Mouse (Mus musculus): ENCODE data around the gene Rnf157. TPM values are rescaled to one million over a fixed set of nuclear protein-coding genes. Genes with fewer than 3 reads are reported as not detected.
A peak's percentile ranks its signal among the peaks of the same experiment; 100 is the strongest.

Rnf157 gene
- total and polyA plus RNA-seq, 3 experiments: 8.7 to 39.3 (median 10.9) TPM

GRCm38 (mm10) chr11:116416196-116416943, 3.5 kb upstream of the Rnf157 start:
- Histone ChIP-seq H3K36me3 (replicated peaks in 1 of 2; ENCODE audit: control insufficient read depth in 1 of 2, insufficient read depth in 1 of 2, low read length in 1 of 2) (peaks cover 0 to 3% of the 10 kb centered on the region in 2 experiments), H3K79me2 (replicated peaks; ENCODE audit: control insufficient read depth, extremely low read depth, insufficient read depth, poor library complexity, severe bottlenecking) (peaks cover 34% of the 10 kb centered on the region), H3K9me3 (replicated peaks; ENCODE audit: low read length) (no peaks in the 10 kb centered on the region), H3K4me1 (ENCODE audit: control insufficient read depth in 1 of 2, insufficient read depth in 2 of 2) (peaks cover 49 to 82% of the 10 kb centered on the region in 2 experiments), H3K27ac (ENCODE audit: insufficient read depth, low read depth) (peak overlapping the region; percentile 99), H3K9ac (ENCODE audit: insufficient read depth, low read depth) (no peak overlapping the region), H3K27me3 (replicated peaks) (no peaks in the 10 kb centered on the region), H3K4me3 (replicated peaks in 1 of 3; ENCODE audit: low read depth in 2 of 3, low read length in 2 of 3, poor library complexity in 1 of 3) (no peak overlapping the region), H3K4me2 (ENCODE audit: insufficient read depth, low read depth, poor library complexity, severe bottlenecking) (no peak overlapping the region)
- dilution Hi-C loops (cut with MboI; ENCODE audit: extremely low pct_ligation_motif_present, extremely low pct_unique_long_range_greater_than_20kb, low sequenced_read_pairs) (no loop called here), in situ Hi-C loops (cut with MboI; ENCODE audit: low pct_ligation_motif_present, low pct_unique_long_range_greater_than_20kb, low sequenced_read_pairs) (loop anchor here (25.0 kb wide), 1 partner anchor 779 kb away; the partner anchor contains the start of gene Slc25a19)
- TF ChIP-seq CHD1 (IDR thresholded peaks at IDR 0.05; ENCODE audit: low read depth, low read length) (peak; percentile 33; the same call in 1 of the 2 replicates), ETS1 (conservative IDR thresholded peaks at IDR 0.05; ENCODE audit: low read depth, low read length) (0 out of 2 replicates have a peak, but pooled peaks have one; percentile 9), ZKSCAN1 (IDR thresholded peaks at IDR 0.05; ENCODE audit: borderline replicate concordance, low read depth, low read length) (no peak), EP300 (IDR thresholded peaks at IDR 0.05; ENCODE audit: low read length) (peak; percentile 14; the same call in 1 of the 2 replicates), MAZ (IDR thresholded peaks at IDR 0.05; ENCODE audit: low read depth, low read length) (0 out of 2 replicates have a peak, but pooled peaks have one; percentile 51), IRF4 (IDR thresholded peaks at IDR 0.05; ENCODE audit: low read depth, low read length) (no peak)
- DNase-seq (ENCODE audit: extremely low read depth): no peak

GRCm38 (mm10) chr11:116413631-116414022, 795 bp upstream of the Rnf157 start:
- DNase-seq (ENCODE audit: extremely low read depth): no peak
- no peaks in the 10 kb centered on the region for H3K9me3 ChIP-seq (replicated peaks; ENCODE audit: low read length)
- peak overlapping the region; percentile 99 for H3K9ac ChIP-seq (ENCODE audit: insufficient read depth, low read depth)
- peaks cover 47% of the 10 kb centered on the region for H3K79me2 ChIP-seq (replicated peaks; ENCODE audit: control insufficient read depth, extremely low read depth, insufficient read depth, poor library complexity, severe bottlenecking)
- H3K4me2 ChIP-seq (ENCODE audit: insufficient read depth, low read depth, poor library complexity, severe bottlenecking): peak overlapping the region; percentile 49
- peaks cover 37 to 78% of the 10 kb centered on the region in 2 experiments for H3K4me1 ChIP-seq (ENCODE audit: control insufficient read depth in 1 of 2, insufficient read depth in 2 of 2)
- dilution Hi-C loops (cut with MboI; ENCODE audit: extremely low pct_ligation_motif_present, extremely low pct_unique_long_range_greater_than_20kb, low sequenced_read_pairs): no loop called here
- H3K36me3 ChIP-seq (replicated peaks in 1 of 2; ENCODE audit: control insufficient read depth in 1 of 2, insufficient read depth in 1 of 2, low read length in 1 of 2): peaks cover 6 to 8% of the 10 kb centered on the region in 2 experiments
- peak overlapping the region; percentile 93 for H3K27ac ChIP-seq (ENCODE audit: insufficient read depth, low read depth)
- in situ Hi-C loops (cut with MboI; ENCODE audit: low pct_ligation_motif_present, low pct_unique_long_range_greater_than_20kb, low sequenced_read_pairs): loop anchor here (25.0 kb wide), 1 partner anchor 776 kb away; the partner anchor contains the start of gene Slc25a19
- H3K4me3 ChIP-seq (replicated peaks in 1 of 3; ENCODE audit: low read depth in 2 of 3, low read length in 2 of 3, poor library complexity in 1 of 3): peak overlapping the region in 2 of 3 experiments; percentile 81 to 99
- no peaks in the 10 kb centered on the region for H3K27me3 ChIP-seq (replicated peaks)
- TF ChIP-seq TBP (conservative IDR thresholded peaks at IDR 0.05; ENCODE audit: low read depth, low read length): no peak
- TF ChIP-seq RCOR1 (conservative IDR thresholded peaks at IDR 0.05; ENCODE audit: low read depth, low read length): 0 out of 2 replicates have a peak, but pooled peaks have one; percentile 71
- TF ChIP-seq MAZ (IDR thresholded peaks at IDR 0.05; ENCODE audit: low read depth, low read length): peak; percentile 78
- no peak for TF ChIP-seq SIN3A (IDR thresholded peaks at IDR 0.05; ENCODE audit: low read length)
- TF ChIP-seq ZC3H11A (IDR thresholded peaks at IDR 0.05; ENCODE audit: low read depth, low read length): no peak
- TF ChIP-seq NRF1 (IDR thresholded peaks at IDR 0.05; ENCODE audit: low read depth, low read length): no peak
- TF ChIP-seq USF1 (IDR thresholded peaks at IDR 0.05; ENCODE audit: low read depth, low read length): no peak
- TF ChIP-seq KAT2A (IDR thresholded peaks at IDR 0.05; ENCODE audit: insufficient replicate concordance, low read length): no peak
- TF ChIP-seq SMC3 (IDR thresholded peaks at IDR 0.05; ENCODE audit: low read depth, low read length): peak; percentile 7; the same call in 1 of the 2 replicates
- TF ChIP-seq MEF2A (IDR thresholded peaks at IDR 0.05; ENCODE audit: borderline replicate concordance, low read depth, low read length): peak; percentile 77
- TF ChIP-seq NELFE (IDR thresholded peaks at IDR 0.05; ENCODE audit: low read depth, low read length): peak; percentile 0; the same call in 1 of the 2 replicates
- TF ChIP-seq ZKSCAN1 (IDR thresholded peaks at IDR 0.05; ENCODE audit: borderline replicate concordance, low read depth, low read length): no peak
- TF ChIP-seq E2F4 (IDR thresholded peaks at IDR 0.05; ENCODE audit: insufficient replicate concordance, low read depth, low read length): no peak
- TF ChIP-seq TCF12 (IDR thresholded peaks at IDR 0.05; ENCODE audit: low read depth, low read length): no peak; the same call in 1 of the 2 replicates
- peak; percentile 35; the same call in 1 of the 2 replicates for TF ChIP-seq ZNF384 (IDR thresholded peaks at IDR 0.05; ENCODE audit: low read depth, low read length)
- TF ChIP-seq MXI1 (IDR thresholded peaks at IDR 0.05; ENCODE audit: low read depth, low read length): no peak
- 0 out of 2 replicates have a peak, but pooled peaks have one; percentile 38 for TF ChIP-seq MYC (IDR thresholded peaks at IDR 0.05; ENCODE audit: low read depth, low read length)
- no peak for TF ChIP-seq RAD21 (IDR thresholded peaks at IDR 0.05; ENCODE audit: low read depth, low read length)
- no peak for TF ChIP-seq MAFK (IDR thresholded peaks at IDR 0.05; ENCODE audit: insufficient replicate concordance, low read length)
- TF ChIP-seq ETS1 (conservative IDR thresholded peaks at IDR 0.05; ENCODE audit: low read depth, low read length): peak; percentile 76; the same call in 1 of the 2 replicates
- no peak for TF ChIP-seq CTCF (conservative IDR thresholded peaks at IDR 0.05 in 1 of 2, IDR thresholded peaks at IDR 0.05 in 1 of 2; ENCODE audit: low read depth in 2 of 2, low read length in 2 of 2)
- TF ChIP-seq ELF1 (IDR thresholded peaks at IDR 0.05; ENCODE audit: low read depth, low read length): no peak
- TF ChIP-seq HCFC1 (IDR thresholded peaks at IDR 0.05; ENCODE audit: low read depth, low read length): peak; percentile 24; the same call in 1 of the 2 replicates
- no peak for TF ChIP-seq USF2 (conservative IDR thresholded peaks at IDR 0.05; ENCODE audit: low read depth, low read length)
- TF ChIP-seq JUND (conservative IDR thresholded peaks at IDR 0.05; ENCODE audit: low read depth, low read length): peak; percentile 61; the same call in 1 of the 2 replicates
- peak; percentile 67; the same call in 1 of the 2 replicates for TF ChIP-seq CHD1 (IDR thresholded peaks at IDR 0.05; ENCODE audit: low read depth, low read length)

All from CH12.LX (cell line).